Mouse (Mus musculus): ENCODE measurements around the gene Btbd11. TPM values are rescaled to one million over a fixed set of nuclear protein-coding genes. Genes with fewer than 3 reads are reported as not detected.
A peak's percentile ranks its signal among the peaks of the same experiment; 100 is the strongest.

The Btbd11 gene
- total RNA-seq, 2 experiments from 2014 or later, result 1.1 to 1.4 TPM

GRCm38 (mm10) chr10:85577891-85578420 is 191.3 kb downstream of the Btbd11 start:
- intact Hi-C loops (cut with DNase I), result no loop called here
- no peak for DNase-seq

DNA sequence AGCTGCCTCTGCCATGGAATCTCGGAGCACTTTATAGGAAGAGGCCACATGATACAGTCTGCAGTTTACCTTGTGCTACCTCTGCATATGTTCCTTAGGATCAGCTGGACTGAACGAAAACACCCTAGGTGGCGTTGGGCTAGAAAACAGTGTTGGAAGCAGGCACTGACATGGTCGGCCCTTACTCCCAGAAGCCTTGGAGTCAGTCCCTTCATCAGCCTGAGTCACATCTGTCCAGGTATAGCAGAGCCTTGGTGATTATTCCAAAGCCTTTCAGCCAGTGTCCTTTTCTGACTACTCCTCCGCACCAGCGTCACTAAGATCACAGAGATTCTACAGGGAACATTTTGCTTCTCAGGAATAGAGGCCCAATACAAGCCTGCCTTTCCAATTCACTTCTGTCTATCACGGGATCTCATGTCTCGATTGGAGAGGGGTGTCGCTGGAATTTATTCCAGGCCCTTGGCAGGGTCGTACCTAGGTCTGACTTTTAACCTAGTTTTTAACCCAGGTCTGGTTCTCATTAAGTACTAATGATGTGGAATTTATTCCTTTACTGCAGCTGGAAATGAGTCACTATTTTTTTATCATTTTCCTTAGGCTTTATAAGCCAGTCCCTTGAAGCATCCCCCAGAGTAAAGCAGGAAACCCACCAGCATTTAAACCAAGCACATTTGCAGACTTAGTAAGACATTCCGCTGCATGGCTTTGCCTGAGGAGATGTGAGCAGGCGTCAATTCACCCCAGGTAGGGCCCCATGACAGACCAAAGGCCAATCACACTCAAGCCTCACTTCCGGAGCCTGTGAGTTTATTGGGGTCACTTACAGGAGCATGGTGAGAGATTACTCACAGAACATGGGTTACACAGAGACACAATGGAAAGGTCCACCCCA is 192.2 kb downstream of the Btbd11 start:
- DNase-seq, result no peak
- intact Hi-C loops (cut with DNase I), result no loop called here

GRCm38 (mm10) chr10:85587758-85588157 is 201.1 kb downstream of the Btbd11 start:
- no peak for DNase-seq

DNA sequence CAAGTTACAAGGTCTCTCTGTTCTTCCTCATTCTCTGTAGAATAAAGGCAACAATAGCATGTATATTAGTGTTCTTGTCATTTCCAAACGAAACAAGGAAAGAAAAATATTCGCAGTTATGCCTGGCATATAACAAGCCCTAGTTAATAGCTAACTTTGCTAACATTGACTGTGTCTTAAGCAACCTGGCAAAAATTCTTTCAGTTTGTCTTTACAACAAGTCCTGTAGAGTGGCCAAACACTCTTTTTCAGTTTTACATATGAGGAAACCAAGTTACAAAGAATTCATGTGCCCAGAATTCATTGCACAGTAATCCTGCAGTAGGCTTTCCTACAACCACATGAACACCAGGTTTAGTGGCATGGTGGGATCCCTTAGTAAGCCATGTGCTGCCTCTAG is 203.4 kb downstream of the Btbd11 start:
- no peak for DNase-seq
- intact Hi-C loops (cut with DNase I), result no loop called here

More at GRCm38 (mm10) chr10:85587758-85588157, 201.1 kb downstream of the Btbd11 start:
- intact Hi-C loops (cut with DNase I), result no loop called here

GRCm38 (mm10) chr10:85591296-85591695 is 204.7 kb downstream of the Btbd11 start:
- DNase-seq, result no peak
- intact Hi-C loops (cut with DNase I), result no loop called here

DNA sequence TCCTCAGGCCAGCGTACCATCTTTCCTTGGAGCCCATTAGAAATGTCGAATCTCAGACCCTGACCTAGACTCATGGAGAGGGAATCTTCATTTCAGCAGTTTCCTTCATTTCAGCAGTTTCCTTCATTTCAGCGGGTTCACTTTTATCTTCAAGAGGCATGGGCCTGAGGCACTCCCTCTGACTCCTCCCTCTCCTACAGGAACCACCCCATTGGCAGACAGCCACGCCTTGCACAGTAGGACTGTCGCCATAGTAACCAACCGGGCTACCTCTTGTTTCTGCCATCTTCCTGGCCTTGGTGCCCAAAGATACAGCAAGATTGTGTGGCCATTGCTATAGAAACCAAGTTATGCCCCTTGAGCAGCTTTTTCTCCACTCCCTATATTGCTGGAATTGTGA is 205.4 kb downstream of the Btbd11 start:
- intact Hi-C loops (cut with DNase I), result no loop called here
- no peak for DNase-seq

GRCm38 (mm10) chr10:85596301-85596700 is 209.7 kb downstream of the Btbd11 start:
- intact Hi-C loops (cut with DNase I), result no loop called here
- no peak for DNase-seq

DNA sequence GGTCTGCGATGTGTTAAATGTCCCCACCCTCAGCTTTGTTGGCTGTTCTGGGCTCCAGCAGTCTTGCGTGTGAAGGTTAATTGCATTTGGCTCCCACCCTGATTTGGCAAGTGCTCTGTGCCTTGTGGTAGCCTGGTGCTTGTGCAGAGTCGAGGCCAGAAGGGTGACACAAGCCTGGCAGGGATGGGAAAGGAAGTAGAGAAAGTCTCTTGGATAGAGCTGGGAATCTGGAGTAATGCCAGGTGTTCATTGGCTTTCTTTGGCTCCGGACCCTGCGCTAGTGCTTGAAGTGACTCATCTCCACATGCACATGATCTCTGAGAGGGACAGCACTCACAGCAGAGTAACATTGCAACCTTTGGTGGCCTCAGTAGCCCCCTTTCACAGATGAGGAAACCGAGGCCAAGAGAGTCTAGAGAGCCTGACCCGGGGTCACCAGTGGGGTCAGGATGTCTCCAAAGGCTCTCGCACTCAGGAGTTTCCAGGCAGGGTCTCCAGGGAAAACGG is 211.5 kb downstream of the Btbd11 start:
- intact Hi-C loops (cut with DNase I), result no loop called here
- DNase-seq, result peak; percentile 21 to 25

DNA sequence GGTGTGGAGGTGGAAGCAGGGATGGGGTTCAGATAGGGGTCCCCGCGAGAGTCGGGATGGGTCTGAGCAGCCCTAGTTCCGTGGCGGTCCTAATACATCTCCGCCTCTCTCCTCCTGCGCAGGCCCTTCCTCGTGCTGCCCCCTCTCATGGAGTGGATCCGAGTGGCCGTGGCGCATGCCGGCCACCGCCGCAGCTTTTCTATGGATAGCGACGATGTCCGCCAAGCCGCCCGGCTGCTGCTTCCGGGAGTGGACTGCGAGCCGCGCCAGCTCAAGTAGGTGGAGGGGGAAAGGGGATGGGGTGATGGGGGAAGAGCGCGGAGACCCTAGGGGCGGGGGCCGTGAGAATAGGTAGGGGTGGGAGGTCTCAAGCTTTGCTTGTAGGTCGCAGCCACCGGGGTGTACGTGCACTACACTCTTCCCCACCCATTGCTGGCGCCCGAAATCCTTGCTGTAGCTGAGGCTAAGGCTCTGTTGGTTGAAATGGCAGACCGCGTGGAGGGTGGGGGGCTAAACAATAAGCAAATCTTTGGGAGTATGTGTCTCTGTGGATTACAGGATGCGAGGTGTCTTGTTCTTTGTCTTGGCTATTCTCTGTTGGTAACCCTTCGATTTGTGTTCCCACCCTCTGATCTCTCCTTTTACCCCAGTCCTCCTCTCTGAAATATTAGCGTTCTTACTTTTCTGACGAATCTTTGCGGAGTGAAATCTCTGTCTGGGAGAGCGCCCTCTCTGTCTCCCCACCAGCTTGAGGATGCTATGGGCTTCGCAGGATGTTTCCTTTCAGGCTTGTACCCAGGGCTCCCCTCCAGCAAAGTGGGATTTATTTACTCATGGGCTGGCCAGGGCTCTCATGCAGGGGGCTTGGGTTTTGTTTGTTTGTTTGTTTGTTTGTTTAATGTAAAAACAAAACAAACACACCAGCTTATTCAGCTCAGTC is 212.3 kb downstream of the Btbd11 start:
- peak; percentile 8 to 14 for DNase-seq
- intact Hi-C loops (cut with DNase I), result no loop called here

DNA sequence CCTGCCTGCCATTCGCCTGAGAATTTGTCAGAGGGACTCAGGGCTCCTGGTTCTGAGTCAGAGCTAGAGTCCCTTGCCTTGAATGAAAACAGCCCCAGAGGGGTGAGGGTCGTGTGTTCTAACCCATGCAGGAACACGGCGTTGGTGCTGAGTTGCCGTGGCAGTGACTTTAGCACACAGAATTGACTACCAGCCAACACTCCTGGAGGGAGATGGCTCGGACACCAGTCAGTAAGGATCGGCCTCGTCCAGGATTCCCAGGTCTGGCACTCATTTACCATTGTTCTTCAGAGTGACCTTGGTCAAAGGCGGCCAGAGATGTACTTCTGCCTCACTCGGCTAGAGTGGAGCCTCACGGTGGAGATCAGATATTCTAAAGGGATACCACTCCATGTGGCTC is 215.9 kb downstream of the Btbd11 start:
- intact Hi-C loops (cut with DNase I), result no loop called here
- no peak for DNase-seq

- DNase-seq, result peak; percentile 21 to 24
- intact Hi-C loops (cut with DNase I), result no loop called here
Measured at GRCm38 (mm10) chr10:85604556-85604955, 217.9 kb downstream of the Btbd11 start.

DNA sequence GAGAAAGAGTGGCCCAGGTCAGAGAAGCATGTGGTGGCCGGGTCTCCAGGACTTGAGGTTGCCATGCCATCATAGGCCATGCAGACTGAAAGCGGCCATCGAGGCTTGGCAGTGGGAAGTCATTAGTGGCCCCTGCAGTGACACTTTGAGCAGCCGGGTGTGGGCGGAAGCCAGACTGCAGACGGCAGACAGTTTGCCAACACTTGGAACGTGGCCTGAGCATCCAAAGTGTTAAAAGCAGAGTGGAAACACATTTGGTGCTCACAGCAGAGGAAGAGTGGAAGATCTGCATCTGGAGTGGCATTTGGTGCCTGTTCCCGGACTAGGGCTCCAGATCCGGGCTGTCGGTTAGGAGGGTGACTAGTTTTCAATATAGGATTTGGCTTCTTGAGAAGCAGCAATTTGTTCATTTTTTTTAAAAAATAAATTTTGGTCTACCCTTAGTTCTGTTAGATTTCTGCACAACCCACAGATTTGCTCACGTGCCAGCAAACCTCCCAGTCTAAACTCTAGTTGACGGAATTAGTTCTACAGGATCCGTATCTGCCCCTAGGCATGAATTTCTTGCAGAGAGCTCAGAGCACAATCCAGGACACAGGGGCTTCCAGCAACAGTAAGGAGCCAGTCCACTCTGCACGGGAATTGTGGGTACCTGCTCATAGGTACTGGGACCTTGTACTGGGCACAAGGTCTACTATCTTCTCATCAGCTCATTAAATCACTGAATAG is 222.1 kb downstream of the Btbd11 start:
- no peak for DNase-seq
- intact Hi-C loops (cut with DNase I), result no loop called here

- no peak for DNase-seq
- intact Hi-C loops (cut with DNase I), result no loop called here
Measured at GRCm38 (mm10) chr10:85617080-85617479, 230.5 kb downstream of the Btbd11 start.

DNA sequence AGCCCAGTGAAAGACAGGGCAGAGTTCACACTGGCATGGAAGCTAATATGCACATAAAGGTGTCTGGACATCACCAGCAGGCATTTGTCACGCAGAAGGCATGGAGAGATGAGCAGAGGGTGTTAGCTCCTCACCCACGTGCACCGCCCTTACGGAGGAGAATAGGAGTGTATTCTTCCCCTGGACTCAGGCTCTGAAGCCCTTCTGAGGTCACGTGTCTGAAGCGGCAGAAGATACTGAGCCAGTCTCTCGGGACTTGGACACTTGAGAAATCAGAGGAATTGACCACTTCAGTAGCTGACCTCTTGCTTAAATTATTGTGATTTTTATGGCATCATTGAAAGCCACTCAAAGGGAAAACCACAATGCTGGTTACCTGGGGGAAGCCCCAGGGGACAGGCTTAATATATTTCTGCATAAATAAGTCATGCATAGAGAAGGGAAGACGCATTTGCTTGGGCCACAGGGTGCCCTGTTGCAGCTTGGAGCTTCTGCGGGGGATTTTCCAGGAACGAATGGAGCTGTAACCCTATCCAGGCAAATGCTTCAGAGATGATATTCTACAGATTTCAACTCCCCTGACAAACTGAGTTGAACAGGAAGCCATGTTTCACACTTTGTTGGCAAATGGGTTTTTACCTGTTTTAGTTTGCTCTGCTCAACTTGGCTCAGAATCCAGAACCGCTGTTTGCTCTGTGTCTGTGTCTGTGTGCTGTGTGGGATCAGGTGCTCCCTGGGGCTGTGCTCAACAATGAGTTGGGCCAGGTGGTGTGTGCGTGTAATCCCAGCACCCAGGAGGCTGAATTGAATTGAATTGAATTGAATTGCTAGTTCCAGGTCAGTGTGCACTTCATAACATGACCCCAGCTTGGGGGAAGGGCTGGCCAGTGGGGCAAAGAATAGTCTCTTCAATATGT is 231.1 kb downstream of the Btbd11 start:
- intact Hi-C loops (cut with DNase I), result no loop called here
- DNase-seq, result no peak

- no peak for DNase-seq
- intact Hi-C loops (cut with DNase I), result loop anchor here (5.0 to 10.0 kb wide), 2 partner anchors 159 to 236 kb away; partner anchors contain the start of gene Btbd11
Measured at GRCm38 (mm10) chr10:85621067-85621466, 234.5 kb downstream of the Btbd11 start.

- peak; percentile 24 to 37 for DNase-seq
- intact Hi-C loops (cut with DNase I), result loop anchor here (1.0 to 10.0 kb wide), 3 partner anchors 162 to 403 kb away; partner anchors contain the start of gene Btbd11
Measured at GRCm38 (mm10) chr10:85624504-85625169, 238.0 kb downstream of the Btbd11 start.

GRCm38 (mm10) chr10:85625170-85625686 is 238.6 kb downstream of the Btbd11 start:
- DNase-seq, result no peak
- intact Hi-C loops (cut with DNase I), result loop anchor here (10.0 kb wide), 1 partner anchor 240 kb away; the partner anchor contains the start of gene Btbd11

DNA sequence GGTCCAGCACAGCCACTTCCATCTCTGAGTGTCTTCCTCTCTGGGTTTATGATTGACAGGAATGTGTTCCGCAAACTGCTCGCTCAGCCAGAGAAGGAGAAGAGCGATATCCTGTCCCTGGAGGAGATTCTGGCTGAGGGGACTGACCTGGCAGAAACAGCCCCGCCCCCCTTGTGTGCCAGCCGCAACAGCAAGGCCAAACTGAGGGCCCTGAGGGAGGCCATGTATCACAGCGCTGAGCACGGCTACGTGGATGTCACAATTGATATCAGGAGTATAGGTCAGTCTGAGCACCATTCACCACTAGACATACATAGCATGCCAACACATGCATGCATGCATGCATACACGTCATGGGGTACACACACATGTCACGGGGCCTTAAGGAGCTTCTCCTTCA is 245.4 kb downstream of the Btbd11 start:
- no peak for DNase-seq
- intact Hi-C loops (cut with DNase I), result no loop called here
